Mouse (Mus musculus) v-Abl transformed pro-B cells (cell line): ENCODE data around the gene Ddx49.

Source experiments
- in situ Hi-C, 2 experiments: fragments of 400-800 bp; cut with MboI; formaldehyde crosslinking; loops; one replicate each; pipeline ENCODE4 v1.15.1; 2025; ENCODE audit not compliant: unreplicated experiment in 2 of 2

The Ddx49 gene

DNA sequence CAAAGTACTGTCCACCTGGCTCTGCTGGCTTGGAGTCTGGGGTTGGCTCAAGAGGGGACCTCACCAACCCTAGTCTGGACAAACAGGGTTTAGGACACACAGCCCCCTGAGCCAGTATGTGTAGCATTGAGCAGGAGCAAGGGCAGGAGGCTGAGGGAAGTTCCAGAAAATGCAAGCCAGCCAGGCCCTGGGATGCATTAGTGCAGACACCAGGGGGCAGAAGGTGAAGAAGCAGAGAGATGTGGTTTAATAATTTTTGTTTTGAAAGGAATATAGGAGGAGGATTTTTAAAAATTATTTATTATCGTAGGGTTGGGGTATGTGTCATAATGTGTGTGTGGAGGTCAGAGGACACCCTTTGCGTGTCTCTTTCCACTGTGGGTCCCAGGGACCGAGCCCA lies 21.4 kb upstream of the Ddx49 start:
- in situ Hi-C loops = no loop called here

GRCm38 (mm10) chr8:70317872-70318271 lies 15.6 kb upstream of the Ddx49 start:
- in situ Hi-C loops = no loop called here

DNA sequence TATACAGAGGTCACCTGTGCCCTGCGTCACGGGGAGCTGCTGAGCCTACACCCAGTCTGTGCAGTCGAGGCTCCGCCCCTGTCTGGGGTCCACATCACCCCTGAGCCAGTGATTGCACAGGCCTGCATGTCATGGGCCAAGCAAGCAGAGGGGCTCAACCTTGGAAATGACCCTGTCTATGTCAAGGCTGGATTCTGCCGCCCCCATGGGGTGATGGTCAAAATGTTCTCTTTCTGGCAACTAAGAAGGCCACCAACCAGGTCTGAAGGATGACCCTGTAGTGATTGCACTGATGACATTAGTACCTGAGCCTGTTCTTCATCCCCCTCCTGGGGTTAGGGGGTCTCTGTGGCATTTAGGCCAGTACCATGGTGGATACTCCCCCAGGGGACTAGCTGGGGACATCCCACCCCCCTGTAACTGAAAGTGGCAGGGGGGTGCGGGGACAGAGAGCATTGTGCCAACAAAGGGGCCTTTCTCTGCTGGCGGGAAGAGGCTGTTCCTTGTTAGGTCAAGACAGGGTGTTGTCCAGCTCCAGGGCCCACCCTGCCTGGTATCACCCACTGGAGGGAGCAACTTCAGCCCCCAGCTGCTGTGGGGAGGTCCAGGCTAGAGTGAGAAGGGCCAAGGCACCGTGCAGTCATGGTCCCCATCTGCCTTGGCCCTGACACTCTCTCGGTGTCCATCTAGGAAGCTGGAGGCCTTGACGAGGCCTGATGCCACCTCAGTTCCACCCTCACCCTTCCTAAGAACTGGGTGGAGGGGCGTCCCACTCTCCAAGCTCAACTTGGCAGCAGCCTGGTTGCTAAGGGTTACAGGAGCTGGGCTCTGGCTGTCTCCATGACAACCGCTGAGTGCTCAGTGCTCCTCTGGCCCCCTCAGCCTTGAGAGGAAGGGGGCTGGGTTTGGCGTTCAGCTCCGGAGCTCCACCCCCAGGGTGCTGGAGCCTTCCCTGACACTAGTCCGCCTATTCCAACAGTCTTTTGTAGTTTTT lies 14.5 kb upstream of the Ddx49 start:
- in situ Hi-C loops = no loop called here

GRCm38 (mm10) chr8:70315624-70316510 lies 13.6 kb upstream of the Ddx49 start, which contains the start of gene Cers1:
Gene Cers1, plus strand, starts transcription at chr8:70315775.
- in situ Hi-C loops = no loop called here

DNA sequence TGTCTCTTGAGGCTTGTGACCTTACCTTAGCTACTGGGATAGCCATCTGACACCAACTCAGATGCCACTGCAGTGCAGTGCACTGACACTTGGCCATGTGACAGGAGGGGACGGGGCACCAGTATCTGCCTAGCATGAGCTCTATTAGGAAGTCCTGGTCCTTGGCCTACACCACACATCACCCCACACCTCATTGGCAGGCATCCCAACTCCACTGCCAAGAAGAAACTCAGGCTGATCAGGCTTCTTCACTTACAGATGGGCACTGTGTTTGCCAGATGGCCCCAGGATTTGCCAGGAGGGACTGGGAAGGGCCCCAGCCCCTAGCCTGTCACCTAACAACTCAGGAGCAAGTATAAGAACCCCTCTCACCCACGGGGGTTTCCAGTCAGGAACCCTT lies 11.1 kb upstream of the Ddx49 start:
- in situ Hi-C loops = no loop called here

DNA sequence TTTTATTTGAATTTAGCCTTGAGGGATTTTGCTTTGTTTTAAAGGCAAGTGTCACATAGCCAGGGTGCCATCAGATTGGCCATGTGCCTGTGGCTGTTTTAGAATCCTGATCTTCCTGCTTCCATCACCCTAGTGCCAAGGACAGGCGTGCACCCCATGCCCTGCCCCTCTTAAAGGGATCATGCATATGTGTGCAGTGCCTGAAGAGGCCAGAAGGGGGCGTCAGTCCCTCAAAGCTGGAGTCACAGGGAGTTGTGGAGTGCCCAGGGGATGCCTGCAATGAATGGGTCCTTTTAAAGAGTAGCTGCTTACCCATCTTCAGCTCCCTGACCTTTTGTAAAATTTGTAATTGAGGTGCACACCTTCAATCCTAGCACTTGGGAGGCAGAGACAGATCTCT lies 7.0 kb upstream of the Ddx49 start:
- in situ Hi-C loops = loop anchor here in 1 of 2 experiments (5.0 kb wide), 1 partner anchor 33 kb away; no protein-coding TSS in a partner anchor

- in situ Hi-C loops = no loop called here
Observed at GRCm38 (mm10) chr8:70302901-70303300, 612 bp upstream of the Ddx49 start.

- in situ Hi-C loops = no loop called here
Observed at GRCm38 (mm10) chr8:70300881-70301280, 1.4 kb downstream of the Ddx49 start.

DNA sequence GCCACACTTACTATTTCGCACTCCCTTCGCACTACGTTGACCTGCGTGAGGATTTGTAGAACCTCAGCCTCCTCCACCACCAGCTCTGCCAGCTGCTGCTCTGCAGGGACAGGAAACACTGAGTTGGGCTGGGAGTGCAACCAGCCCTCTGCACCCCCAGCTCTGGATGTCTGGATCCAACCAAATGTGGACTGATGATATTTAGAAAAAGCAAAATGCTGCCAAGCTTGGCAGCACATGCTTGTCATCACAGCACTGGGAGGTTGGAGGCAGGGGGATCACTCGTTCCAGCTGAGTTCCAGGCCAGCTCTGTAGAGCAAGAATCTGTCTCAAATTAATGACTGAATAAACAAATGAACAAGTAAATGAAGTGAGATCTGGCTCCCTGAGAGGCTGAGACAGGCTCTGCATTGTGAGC lies 8.3 kb downstream of the Ddx49 start:
- in situ Hi-C loops = no loop called here

GRCm38 (mm10) chr8:70286737-70287136 lies 15.6 kb downstream of the Ddx49 start:
- in situ Hi-C loops = no loop called here

GRCm38 (mm10) chr8:70285304-70285703 lies 17.0 kb downstream of the Ddx49 start:
- in situ Hi-C loops = no loop called here

- in situ Hi-C loops = no loop called here
Observed at GRCm38 (mm10) chr8:70284421-70284820, 17.9 kb downstream of the Ddx49 start.

- in situ Hi-C loops = no loop called here
Observed at GRCm38 (mm10) chr8:70283136-70284077, 18.9 kb downstream of the Ddx49 start.

DNA sequence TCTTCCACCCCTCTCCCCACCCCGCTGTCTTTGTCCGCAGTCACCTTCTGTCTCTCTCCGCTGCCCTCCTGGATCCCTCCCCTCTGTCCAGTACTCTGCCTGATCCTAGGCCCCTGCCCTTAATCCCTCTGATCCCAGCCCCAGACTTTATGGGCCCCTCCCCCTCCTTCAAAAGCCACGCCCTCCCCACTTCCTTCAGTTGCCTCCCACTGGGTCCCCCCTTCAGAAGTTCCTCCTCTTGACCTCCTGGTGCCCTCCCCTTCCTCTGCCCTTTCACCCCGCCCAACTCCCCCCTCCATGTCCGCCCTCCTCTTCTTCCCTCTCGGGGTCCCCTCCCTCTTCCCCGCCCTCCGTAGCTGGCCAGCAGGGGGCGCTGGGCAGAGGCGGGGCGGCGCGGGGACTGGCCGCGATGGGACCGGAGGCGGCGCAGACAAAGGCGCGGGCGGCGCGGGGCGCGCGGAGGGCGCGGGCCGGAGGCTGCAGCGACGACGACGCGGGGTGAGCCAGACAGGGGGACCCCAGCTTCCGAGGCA lies 19.6 kb downstream of the Ddx49 start, which contains the start of gene Homer3:
TSS of gene Homer3 (plus strand) at position 225 of the 533 bp plus-strand sequence.
- in situ Hi-C loops = no loop called here

DNA sequence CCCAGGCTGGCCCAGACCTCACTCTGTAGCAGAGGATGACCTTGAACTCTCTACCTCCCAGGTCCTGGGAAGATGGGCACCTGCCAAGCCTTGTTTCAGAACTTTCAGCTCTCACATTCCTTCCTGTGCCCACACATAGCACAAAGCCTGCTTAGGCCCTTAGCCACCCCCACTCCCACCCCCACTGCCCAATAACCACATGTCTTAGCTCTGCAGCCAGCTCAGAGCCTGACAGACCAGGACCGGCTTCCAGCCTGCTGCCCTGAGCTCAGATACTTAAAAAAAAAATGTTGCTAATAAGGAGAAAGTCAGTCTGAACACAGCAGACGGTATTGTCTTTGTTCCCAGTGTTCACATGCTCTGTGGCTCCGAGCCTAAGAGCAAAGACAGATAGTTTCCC lies 21.3 kb downstream of the Ddx49 start:
- in situ Hi-C loops = no loop called here

DNA sequence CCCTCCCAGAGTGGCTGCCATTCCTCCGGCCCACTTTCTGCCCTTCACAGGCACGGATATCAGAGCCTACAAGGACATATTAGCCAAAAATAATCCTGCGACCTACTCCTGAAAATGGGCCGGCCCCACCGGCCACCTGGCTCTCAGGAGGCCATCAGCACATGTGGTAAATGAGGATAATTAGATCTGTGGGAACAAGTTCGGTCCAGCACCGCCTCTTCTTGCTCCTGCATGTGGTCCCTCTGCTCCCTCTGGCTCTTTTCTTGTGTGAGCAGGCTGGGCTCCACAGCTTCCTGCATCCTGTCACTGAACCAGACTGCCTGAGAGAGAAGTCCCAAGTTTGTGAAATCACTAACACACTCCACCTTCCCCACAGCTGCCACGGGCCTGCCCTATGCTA lies 23.0 kb downstream of the Ddx49 start:
- in situ Hi-C loops = no loop called here

DNA sequence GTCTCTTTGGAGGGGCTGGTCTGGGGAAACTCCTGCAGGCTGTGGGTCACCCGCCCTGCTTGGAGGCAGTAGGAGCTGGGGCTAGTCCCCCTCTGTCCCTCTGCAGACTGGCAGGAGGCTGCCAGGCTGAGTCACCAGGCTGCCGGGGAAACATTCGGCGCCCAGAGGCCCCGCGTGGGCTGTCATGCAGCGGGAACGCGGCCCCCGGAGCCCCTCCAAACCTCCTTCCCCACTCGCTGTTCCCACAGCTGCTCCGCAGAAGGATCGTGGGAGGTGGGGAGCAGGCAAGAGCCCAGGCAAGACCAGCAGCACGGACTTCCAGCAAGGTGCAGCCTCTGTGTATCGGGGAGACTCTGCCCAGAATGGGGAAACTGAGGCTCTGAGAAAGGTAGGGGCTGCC lies 24.1 kb downstream of the Ddx49 start:
- in situ Hi-C loops = no loop called here

GRCm38 (mm10) chr8:70276476-70276875 lies 25.8 kb downstream of the Ddx49 start:
- in situ Hi-C loops = no loop called here

- in situ Hi-C loops = no loop called here
Observed at GRCm38 (mm10) chr8:70274350-70274749, 27.9 kb downstream of the Ddx49 start.

- in situ Hi-C loops = no loop called here
Observed at GRCm38 (mm10) chr8:70272949-70273348, 29.3 kb downstream of the Ddx49 start.
